Mouse (Mus musculus) bone marrow macrophage, adult 2 months (primary cell): ENCODE results near the gene Abcd4.

Experiments used
- CTCF ChIP-seq: IDR thresholded peaks from 2 replicates; pipeline ENCODE4 v1.5.1; 2012; ENCODE audit warnings: low read depth, mild to moderate bottlenecking, low read length, moderate library complexity
- POLR2A ChIP-seq: IDR thresholded peaks from 2 replicates; pipeline ENCODE4 v1.6.1; 2012; ENCODE audit warnings: mild to moderate bottlenecking, low read depth, low read length, borderline replicate concordance

GRCm38 (mm10) chr12:84624601-84625000 is 7.4 kb upstream of the Abcd4 start:
- TF ChIP-seq POLR2A (no peak), CTCF (no peak)
